Mouse (Mus musculus) gastrocnemius, adult 18-20 months (tissue): ENCODE data around the gene Maml2. TPM values are rescaled to one million over a fixed set of nuclear protein-coding genes. Genes with fewer than 3 reads are reported as not detected.
"Not testable (repeated sequence)": the region's sequence is repeated elsewhere in the genome, so short reads cannot be mapped to it uniquely, and the experiment has no call there.

ENCODE experiments used
- DNase-seq: peaks from one replicate; pipeline ENCODE4 v3.0.0; 2021; ENCODE audit warnings: low spot score
- microRNA-seq: library from miRNA; unstranded; fragments of <30 nt; microRNA quantifications from one replicate; pipeline ENCODE4 v1.2.0, GENCODE M21; 2021
- total RNA-seq, 2 experiments: library from RNA; stranded (reverse); gene quantifications; 2 replicates each; pipeline ENCODE4 v1.2.3; 2021

Maml2 gene
- total RNA-seq, 2 experiments from 2014 or later = 2.3 to 2.6 TPM

GRCm38 (mm10) chr9:13704917-13705316 is 407.2 kb downstream of the Maml2 start:
- DNase-seq = no peak

GRCm38 (mm10) chr9:13707066-13707555 is 409.4 kb downstream of the Maml2 start:
- DNase-seq = no peak

GRCm38 (mm10) chr9:13709436-13709835 is 411.7 kb downstream of the Maml2 start:
- no peak for DNase-seq

- DNase-seq = not testable (repeated sequence)
These were observed 418.1 kb downstream of the Maml2 start for GRCm38 (mm10) chr9:13715891-13716290.

- DNase-seq = peak; percentile 74
These were observed 418.8 kb downstream of the Maml2 start for GRCm38 (mm10) chr9:13716316-13717099.

- no peak for DNase-seq
These were observed 450.6 kb downstream of the Maml2 start, which contains the start of gene Mtmr2 for GRCm38 (mm10) chr9:13748404-13748797. TSS of gene Mtmr2 (plus strand) at chr9:13748410.

GRCm38 (mm10) chr9:13748798-13749674 is 451.3 kb downstream of the Maml2 start:
- DNase-seq = peak; percentile 93

- DNase-seq = no peak
These were observed 451.9 kb downstream of the Maml2 start for GRCm38 (mm10) chr9:13749675-13749998.

- DNase-seq = no peak
These were observed 454.8 kb downstream of the Maml2 start for GRCm38 (mm10) chr9:13752543-13752942.

Small RNA genes lying within 50 kb of the gene (microRNA-seq; reads per million reads assigned to microRNA genes)
- gene Gm22643 = not detected

Other genes with a start within 250 kb of the Maml2 start
- gene Jrkl, start 52.1 kb upstream of the Maml2 start, total RNA-seq = 1 to 10 TPM; 2.8 to 3.1 TPM
- 1 to 10 TPM; 3.6 to 4.9 TPM for gene Ccdc82, start 51.0 kb upstream of the Maml2 start, total RNA-seq
- gene Gm17571, start 148.8 kb downstream of the Maml2 start, total RNA-seq = not detected